Mouse (Mus musculus): ENCODE results near the gene Magi1.
A peak's percentile ranks its signal among the peaks of the same experiment; 100 is the strongest.

Magi1 gene

DNA sequence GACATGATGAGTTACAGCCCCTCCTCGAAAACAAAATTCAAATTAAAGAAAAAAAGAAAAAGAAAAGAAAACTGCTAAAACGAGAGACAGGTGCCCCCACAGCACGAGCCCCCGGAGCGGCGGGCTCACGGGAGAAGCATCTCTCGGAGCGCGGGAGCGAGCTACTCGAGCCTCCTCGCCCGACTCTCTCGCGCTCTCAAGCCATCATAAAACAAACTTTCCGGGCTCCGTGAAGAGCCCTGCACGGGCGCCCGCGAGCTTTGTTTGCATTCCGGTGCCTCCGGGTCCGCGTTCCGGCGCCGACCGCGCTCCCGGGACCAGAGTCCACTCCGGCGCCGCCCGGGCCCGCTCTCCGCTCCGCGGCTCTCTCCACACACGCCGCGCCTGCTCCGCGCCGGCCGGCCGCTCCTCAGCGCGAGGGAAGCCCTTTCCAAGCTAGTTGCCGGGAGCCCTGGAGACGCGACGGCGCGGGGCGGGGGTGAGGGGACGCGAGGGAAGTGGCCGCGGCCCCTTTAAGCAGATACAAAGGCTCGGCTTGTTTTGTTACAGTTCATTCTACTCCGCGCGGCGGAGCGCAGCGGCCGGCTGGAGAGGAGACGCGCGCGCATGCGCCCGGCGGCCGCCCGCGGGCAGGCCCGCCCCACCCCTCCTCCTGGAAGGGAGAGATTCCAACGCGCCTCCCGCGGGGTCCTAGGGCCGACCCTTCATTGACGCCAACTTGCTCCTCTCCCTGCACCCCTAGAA, at the start of gene Magi1:
Gene Magi1, minus strand, starts transcription at position 600 of the 744 bp plus-strand sequence.
- DNase-seq (ENCODE audit: low spot score), result peak; percentile 97

DNA sequence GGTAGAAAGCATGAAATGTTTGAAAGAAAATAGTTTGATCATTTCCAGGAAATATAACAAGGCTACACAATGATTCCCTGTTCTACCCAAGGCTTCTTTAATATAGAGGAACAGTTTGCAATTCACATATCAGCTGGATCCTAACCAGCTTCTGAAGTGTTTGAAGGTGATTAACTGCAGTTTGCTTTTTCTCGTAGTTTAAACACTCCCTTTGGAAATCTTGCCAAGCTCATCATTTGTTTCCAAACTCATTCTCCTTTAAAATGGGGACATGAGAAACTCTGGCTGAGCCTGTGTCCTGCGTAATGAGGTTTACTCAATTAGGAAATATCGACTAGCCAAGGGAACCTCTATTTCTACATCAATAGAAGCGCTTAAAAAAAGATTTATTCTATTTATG, 43.4 kb upstream of the Magi1 start:
- no peak for DNase-seq (ENCODE audit: low spot score)

DNA sequence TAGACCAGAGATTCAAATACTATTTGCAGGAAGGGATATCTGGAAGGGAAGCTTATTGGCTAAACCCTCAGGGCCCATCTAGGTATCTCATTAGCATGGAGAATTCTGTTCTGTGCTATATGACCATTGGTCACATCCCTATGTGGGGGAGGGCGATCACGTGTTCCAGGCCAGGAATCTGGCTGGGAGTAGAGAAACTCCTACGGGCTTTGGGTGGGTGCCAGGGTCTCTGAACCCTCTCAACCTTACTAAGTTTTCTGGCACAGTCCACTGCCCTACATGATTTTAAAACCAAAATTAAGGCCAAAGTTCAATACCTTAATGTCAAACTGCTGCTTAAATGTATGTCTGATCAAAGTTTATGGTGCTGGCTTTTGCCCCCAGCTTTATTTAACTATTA, 33.2 kb upstream of the Magi1 start:
- no peak for DNase-seq (ENCODE audit: low spot score)

DNA sequence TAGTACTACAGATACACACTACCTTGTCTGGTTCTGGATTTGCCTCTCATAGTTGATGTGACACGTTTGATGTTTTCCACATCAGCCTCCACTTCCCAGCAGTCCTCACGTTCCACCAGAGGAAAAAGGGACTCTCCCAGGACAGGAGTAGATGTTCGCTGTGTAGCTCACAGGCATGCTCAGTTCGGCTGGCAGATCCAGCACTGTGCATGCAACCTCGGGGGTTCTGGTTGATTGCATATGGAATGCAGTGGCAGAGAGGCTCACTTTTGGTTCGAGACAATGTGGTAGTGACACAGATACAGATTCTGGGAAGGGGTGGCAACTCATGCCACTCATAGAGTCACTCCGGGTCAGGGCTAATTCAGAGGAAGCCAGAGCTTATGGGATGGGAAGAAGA, 28.6 kb upstream of the Magi1 start:
- DNase-seq (ENCODE audit: low spot score), result no peak

DNA sequence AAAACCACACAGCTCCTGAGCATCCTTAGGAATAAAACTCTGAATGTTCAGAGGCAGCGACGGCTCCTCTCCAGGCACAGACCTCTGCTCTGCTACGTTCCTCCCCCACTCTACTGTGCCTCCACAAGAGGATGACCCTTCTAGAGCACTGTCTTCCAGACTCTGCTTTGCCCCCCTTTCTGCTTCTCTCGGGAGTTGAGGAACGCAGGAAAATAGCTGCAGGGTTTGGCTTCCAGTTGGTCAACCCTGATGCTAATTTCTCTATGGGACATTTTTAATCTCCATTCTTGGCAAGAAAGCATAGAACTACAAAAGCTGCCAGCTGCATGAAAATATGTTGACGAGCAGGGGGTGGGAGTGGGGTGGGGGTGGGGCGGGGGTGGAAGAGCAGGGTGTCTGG, 24.8 kb upstream of the Magi1 start:
- no peak for DNase-seq (ENCODE audit: low spot score)

DNA sequence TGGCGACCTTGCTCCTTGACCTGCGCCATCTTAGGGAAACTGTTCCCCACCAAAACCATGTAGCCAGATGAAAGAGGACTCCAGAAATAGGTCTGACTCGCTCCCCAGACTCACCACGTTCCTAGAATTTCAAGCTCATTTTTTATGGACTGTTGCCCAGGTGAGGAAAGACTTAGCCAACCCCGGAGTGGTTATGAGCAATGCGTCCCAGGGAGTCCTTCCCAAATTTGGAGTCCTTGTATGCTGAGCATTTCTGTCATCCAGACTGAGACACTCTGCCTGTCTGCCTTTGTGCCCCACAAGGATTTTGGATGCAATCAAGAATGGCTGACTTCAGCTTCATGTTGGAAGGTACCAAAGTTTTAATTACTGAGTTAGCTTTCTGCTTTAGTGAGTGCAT, 19.8 kb upstream of the Magi1 start:
- peak; percentile 31 for DNase-seq (ENCODE audit: low spot score)

DNA sequence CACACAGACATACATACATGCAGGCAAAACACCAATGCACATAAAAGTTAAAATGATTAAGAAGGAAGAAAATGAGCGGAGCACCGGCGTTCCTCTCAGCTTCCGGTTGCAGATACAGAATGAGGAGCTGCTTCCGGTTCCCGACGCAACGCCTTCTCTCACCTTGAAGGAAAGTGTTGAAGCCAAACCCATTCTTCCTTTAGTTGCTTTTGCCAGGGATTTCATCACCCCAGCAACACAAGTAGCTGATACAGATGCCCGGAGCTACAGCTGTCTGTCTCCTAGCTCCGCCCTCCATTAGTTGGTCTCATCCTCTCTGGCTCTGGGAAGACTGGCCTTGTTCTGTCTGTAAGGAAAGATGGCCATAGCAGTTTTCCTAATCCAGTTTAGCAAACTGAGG, 18.1 kb upstream of the Magi1 start:
- no peak for DNase-seq (ENCODE audit: low spot score)

DNA sequence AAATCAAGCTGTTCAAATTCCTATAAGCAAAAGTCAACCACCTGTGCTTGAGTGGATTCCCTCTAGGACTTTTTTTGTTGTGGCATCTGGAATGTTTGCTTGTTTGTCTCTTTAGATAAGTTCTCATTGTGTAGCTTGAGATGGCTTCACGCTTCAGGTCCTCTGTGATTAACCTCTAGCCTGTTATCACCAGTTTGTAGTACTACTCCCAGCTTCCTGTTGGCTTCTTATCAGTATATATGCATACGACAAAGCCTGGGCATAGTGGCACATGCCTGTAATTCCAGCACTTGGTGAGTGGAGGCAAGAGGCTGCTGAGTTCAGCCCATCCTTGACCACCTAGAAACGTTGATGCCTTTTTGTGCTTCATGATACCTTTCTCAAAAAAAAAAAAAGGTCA, 16.8 kb upstream of the Magi1 start:
- DNase-seq (ENCODE audit: low spot score), result no peak

DNA sequence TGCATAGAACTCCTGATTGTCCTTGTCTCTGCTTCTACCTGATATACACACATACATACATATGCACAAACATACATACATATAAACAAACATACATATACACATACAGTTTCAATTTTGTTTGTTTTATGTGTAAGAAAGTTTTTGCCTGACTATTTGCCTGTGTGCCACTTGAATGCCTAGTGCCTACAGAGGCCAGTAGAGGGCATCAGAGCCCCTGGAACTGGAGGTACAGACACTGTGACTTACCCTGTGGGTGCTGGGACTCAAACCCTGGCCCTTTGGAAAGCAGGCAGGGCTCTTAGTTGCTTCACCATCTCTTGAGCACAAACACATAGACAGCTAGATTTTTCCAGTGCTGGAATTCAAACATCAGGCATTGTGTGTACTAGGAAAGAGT, 3.7 kb upstream of the Magi1 start:
- no peak for DNase-seq (ENCODE audit: low spot score)

DNA sequence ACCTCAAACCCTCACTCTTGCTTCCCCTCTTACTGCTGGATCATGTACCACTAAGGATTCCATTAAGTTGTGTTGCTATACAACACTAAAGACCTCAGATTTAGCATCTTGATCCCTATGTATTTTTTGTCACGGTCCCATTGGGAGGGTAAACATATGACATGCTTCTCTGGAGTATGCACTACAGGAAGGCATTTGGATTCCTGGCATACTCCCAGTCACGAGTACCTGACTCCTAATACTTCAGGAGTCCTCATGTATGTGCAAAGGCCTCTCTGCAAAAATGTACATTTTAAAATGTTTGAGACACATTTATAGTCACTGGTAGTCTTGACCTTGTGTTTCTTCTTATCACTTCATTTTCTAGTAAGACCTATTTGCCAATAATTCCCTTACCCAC, 2.8 kb upstream of the Magi1 start:
- DNase-seq (ENCODE audit: low spot score), result no peak

DNA sequence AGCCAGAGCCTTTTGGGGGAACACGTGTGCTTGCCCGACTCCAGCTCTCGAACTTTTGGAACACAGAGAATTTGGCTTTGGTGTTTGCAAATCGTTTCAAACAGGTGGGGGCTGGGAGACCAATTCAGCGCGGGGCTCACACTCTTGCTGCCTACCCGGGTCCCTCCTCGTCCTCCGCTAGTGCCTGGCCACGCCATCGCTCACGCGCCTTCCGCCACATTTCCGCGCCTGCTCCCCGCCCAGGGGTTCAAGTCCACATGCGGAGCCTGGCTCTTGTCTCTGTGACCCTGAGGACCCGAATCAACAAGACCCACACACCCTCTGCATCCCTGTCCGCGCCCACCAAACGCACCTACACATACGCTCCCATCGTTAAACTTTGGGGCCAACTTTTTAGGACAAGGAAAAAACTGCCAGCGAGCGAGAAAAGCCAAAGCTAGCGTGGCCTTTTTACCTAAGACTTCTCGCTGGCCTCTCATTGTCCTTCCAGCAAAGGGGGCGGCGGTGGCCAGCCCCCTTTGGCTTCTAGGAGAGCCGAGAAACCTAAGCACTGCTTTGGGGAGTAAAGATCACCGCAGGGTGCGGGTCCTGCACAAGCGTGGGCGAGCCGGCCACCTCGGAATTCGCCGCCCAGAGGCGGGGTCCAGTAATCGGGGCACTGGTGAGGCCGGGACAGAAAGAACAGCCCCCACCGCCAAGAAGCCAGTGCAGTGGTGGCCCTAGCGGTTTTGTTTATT, 540 bp upstream of the Magi1 start:
- DNase-seq (ENCODE audit: low spot score), result peak; percentile 56

DNA sequence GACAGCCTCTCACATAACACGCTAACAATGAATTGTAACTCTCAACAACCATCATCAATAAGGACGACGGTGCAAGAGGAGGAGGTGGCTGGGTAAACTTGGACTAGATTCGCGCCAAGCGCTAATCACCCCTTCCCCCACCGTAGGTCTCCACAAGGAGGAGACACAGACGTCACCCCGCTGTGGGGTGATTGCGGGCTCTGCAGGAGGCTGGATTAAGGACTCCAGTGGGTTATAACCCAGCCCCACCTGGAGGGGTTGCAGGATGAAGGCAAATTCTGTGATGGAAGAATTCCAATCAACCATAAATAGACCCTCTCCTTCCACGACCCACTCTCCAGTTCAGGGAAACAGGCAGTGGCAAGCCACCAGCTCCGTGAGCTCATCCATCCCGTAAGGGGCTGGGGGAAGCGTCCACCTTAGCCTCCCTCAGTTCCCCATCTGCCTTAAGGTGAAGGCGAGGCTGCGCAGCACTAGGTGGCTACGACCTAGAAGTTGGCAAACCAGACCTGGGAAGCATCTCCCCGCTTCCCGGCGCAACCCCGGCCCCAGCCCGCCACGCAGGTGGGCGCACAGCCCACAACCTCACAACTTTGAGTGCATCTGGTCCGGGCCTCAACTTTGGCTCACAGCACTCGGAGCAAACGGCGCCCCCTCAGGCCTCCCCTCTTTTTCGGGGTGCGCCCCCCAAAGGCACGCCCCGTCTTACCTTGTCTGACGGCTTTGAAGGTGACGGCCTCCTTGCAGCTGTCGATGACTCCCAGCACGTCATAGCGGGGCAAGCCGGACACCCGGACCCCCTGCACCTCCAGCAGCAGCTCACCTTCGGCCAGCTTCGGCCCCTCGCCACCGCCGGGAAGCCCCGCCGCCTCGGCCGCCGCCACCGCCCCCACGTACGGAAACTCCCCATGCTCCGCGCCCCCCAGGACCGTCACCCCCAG, 1.1 kb downstream of the Magi1 start:
- DNase-seq (ENCODE audit: low spot score), result peak; percentile 49

DNA sequence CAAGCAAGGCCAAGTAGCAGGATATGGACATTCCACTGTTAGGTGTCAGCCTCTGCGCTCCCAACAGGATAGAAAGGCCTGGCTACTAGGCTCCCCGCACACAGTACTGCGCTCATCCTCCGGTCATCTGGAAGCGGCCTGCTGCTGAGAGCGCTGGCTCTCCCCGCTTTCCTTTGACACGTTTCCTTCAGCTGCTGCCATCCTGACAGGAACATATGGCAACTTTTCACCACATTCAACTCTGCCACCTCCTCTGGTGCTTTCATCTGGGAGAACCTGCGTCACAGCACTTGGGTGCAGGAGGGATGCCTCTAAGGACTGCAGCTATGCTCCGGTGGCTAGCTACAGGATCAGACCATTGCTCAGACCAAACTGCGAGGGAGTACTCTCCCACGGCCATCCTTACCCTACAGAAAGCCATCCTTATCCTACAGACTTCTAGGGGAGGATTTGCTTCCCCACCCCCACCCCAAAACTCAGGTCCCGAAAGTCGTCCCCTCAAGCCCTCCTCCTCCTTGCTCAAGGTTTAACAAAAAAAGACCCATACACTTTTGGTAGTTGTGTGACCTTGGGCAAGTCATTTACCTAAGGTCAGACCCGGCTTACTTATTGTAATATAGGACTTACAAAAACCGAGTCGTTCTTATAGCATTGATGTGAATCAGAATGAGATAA, 2.0 kb downstream of the Magi1 start:
- DNase-seq (ENCODE audit: low spot score), result peak; percentile 14

DNA sequence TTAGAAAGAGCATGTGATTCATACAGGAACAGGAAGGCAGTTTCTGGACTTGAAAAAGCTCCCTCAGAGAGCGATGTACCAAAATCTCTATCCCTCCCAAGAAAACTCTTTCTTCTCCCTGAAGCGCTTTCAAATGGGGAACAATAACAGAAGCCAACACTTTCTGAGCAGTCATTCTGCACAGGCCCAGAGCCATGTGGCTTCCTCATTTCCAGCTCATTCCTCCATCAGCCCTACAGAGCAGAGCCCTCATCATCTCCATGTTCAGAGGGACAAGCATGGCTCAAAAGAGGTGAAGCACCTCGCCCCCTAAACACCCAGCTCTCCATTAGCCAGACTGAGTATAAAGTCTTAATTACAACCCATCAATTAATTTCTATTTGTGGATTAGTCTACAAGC, 9.8 kb downstream of the Magi1 start:
- DNase-seq (ENCODE audit: low spot score), result no peak

DNA sequence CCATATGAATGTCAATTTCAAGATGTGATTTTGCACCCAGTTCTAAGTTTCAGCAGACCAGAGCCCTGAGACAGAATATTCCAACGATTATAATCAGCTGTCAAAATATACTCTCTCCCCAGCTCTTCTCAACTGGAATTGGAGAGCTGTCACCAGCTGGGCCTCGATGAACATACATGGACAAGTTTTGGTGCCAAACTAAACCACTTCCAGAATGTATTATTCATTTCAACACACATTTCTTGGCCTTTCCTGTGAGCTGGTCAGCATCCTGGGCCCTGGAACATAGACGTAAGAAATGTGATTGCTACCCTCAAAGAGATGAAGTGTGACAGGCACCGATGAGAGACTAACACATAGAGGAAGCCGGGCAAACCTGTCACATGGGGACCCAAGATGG, 13.7 kb downstream of the Magi1 start:
- DNase-seq (ENCODE audit: low spot score), result no peak

DNA sequence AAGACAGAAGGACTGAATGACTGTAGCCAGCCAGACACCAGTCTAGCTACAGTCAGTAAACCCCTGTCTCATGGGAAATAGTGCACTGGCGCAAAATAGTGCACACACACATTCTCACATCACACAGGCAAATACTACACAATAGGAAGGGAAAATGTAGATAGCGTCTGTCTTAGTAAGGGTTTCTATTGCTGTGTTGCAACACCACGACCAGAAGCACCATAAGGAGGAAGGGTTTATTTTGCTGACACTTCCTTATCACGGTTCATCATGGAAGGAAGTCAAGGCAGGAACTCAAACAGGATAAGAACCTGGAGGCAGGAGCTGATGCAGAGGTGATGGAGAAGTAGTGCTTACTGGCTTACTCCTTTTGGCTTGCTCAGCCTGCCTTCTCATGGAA, 14.5 kb downstream of the Magi1 start:
- DNase-seq (ENCODE audit: low spot score), result no peak

DNA sequence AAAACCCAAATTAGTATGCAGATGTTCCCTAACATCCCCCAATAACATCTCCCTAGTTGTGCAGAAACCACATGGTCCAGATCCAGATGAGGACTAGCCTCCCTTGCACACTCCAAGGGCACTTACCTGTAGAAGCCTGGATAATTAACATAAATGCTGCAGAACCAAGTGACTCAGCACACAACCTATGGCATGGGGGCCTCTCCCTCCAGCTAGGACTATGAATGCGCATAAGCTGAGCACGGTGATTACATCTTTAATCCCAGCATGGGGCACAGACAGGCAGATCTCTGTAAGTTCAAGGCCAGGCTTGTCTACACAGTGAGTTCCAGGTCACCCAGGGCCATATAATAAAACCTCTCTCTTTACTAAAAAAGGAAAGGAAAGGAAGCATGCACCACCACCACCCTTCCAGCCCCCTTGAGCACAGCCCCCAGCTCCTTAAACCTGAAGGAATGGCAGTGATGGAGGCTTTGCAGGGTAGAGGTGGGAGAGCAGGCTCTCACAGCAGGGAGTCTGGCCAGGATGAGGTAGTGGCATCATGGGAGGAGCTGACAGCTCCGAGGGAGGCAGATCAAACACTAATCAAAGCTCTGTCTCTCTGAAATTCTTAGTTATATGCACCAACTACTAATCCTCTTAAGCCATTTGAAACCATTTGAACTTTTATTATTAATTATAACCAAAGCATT, 18.3 kb downstream of the Magi1 start:
- DNase-seq (ENCODE audit: low spot score), result no peak

DNA sequence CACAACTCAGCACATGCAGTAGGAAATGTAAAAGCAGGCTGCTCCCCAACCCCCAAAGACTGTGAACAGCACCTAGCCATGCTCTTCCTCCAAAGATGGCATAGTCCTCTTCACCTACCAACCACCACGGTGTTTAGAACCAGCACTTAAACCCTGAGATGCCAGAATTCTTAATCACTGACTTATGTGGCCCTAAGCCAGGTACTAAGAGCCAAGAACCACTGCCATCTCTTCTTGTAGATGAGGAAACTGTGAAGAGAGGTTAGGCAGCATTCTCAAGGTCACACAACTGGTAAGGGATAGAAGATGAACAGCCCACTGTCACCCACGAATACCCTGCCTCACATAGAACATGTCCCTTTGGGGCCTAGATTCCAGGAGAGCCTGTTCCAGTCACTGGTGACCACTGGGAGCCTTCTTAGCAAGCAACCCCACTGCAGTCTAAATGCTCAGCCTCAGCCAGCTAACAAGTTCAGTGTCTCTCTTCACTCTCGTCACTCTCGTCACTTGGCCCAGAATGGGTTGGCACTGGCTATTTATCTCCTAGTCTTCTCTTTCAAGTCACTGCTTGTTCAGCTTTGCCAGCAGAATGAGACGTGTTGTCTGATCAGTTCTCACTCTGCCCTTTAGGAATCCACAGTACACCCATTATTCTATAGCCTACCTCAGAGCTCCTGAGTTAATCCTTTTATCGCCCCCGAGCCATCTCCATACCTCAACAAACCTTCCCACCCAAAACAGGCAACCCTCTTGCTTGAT, 19.4 kb downstream of the Magi1 start:
- no peak for DNase-seq (ENCODE audit: low spot score)

DNA sequence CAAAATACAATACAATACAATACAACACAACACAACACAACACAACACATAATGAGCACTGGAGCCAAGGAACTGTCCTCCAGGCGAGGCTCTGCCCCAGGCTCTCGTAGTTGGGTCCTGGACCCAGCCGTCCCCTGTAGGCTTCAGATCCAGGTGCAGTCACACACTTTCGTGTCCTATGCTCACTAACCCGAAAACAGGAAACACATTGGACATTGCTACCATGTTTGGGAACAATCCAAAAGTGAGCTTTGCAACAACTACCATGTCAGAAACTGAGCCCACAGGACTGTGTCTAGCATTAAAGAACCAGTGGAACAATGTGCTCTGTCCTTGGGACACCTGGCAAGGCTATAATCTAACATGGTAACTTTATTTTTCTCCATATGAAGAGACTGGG, 22.9 kb downstream of the Magi1 start:
- DNase-seq (ENCODE audit: low spot score), result no peak

DNA sequence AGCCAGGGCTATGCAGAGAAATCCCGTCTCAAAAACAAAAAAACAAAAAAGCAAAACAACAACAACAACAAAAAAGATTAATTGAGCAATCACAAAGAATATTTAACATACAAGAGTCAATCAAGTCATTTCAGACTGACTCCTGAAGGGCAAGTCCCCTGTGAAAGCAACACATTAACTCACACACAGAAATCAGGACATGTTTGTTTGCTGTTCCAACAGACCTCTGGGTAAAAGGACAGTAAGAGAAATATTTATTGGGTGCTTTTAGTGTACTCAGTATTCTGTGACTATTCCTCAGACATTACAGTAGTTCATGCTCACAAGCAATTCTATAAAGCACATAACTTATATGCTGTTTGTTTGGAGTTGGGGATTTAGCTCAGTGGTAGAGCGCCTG, 23.7 kb downstream of the Magi1 start:
- no peak for DNase-seq (ENCODE audit: low spot score)

DNA sequence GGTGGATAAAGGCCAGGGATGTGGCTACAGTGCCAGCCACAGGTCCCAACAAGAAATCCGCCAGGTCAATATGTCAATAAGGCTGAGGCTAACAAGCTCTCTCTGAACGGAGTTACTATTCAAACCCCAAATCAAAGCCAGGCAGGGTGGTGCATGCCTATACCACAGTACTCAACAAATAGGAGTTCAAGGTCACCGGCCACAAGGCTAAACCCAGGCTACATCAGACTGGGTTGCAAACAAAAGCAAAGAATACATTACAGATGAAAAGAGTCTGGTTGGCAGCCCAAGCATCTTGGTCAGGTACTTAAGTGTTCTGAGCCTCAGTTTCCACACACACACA, 25.9 kb downstream of the Magi1 start:
- DNase-seq (ENCODE audit: low spot score), result no peak

Measured in yolk sac, embryonic 10.5 days (tissue).